Mouse (Mus musculus) layer of hippocampus, postnatal 25 days (tissue): ENCODE results near the gene Gm1604a. TPM values are rescaled to one million over a fixed set of nuclear protein-coding genes. Genes with fewer than 3 reads are reported as not detected.

ENCODE experiments used
- total RNA-seq, 2 experiments: library from RNA; stranded (reverse); gene quantifications; 2 replicates each; pipeline ENCODE4 v1.2.3; 2021

Gene Gm1604a
- total RNA-seq, 2 experiments from 2014 or later, result 0.49 to 0.77 TPM

Other genes with a start within 250 kb of the Gm1604a start
- gene Ezr, start 242.8 kb upstream of the Gm1604a start, total RNA-seq, result 10 to 100 TPM; 48.4 to 48.7 TPM
- 10 to 100 TPM; 29.2 to 34.0 TPM for gene Rsph3b, start 76.9 kb upstream of the Gm1604a start, total RNA-seq
- 10 to 100 TPM; 21.9 to 25.0 TPM for gene Tagap1, start 64.4 kb upstream of the Gm1604a start, total RNA-seq
- gene Rnaset2b, start 54.9 kb upstream of the Gm1604a start, total RNA-seq, result 10 to 100 TPM; 40.1 to 45.8 TPM
- gene Gm49721, start 46.7 kb upstream of the Gm1604a start, total RNA-seq, result not detected
- 10 to 100 TPM; 34.3 TPM for gene Rps6ka2, start 144.5 kb downstream of the Gm1604a start, total RNA-seq